Mouse (Mus musculus): Measurements from ENCODE around the gene Tgoln1. TPM values are rescaled to one million over a fixed set of nuclear protein-coding genes. Genes with fewer than 3 reads are reported as not detected.

The Tgoln1 gene
- polyA plus RNA-seq, 1 experiment, result 13.5 TPM

DNA sequence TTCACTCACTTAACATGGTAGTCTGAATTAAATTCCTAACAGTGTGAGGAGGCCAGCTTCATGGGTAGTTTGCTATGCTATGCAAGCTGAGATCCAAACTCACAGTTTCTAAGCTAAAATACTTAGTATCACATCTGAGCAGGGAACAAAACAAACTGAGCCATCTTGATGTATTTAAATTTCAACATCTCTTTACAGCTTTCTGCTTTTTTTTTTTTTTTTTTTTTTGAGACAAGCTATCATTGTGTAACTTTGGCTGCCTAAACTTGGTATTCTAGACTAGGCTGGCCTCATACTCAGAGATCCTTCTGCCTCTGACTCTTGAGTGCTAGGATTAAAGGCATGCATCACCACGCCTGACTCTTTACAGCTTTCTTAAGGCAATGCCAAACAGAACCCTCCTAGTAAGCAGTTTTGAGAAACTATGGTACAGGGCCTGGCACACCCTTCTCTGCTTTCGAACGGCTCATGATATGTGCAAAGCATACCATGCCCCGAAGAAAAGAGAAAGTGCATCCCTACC is 8.1 kb downstream of the Tgoln1 start:
- no peak overlapping the region for H3K4me3 ChIP-seq (replicated peaks; ENCODE audit: control insufficient read depth, low read depth, low read length)
- H3K4me1 ChIP-seq (ENCODE audit: control insufficient read depth, insufficient read depth, low read length), result no peaks in the 10 kb centered on the region
- TF ChIP-seq POLR2A (IDR thresholded peaks at IDR 0.05; ENCODE audit: borderline replicate concordance, control insufficient read depth, low read depth, low read length) (no peak), CTCF (IDR thresholded peaks at IDR 0.05; ENCODE audit: control insufficient read depth, insufficient read depth, low read length) (no peak)
- H3K27ac ChIP-seq (ENCODE audit: control insufficient read depth, insufficient read depth, low read depth, low read length, poor library complexity), result no peak overlapping the region
- 83% methylated on average over 4 of the region's 4 CpGs for WGBS

DNA sequence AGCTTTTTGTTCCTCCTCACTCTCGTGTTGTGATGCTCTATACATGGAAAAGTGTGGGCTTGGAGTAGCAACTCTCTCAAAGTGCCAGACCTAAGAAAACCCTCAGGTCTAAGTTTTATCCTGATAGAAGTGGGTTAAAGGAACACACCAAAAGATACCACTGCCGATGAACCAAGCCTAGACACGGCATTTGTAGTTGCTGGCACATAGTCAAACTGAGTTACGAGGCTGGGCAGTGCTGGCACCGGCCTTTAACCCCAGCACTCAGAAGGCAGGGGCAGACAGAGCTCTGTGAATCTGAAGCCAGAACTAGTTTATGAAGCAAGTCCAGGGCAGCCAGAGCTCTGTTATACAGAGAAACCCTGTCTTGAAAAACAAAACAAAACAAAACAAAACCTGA is 9.1 kb downstream of the Tgoln1 start:
- Histone ChIP-seq H3K27ac (ENCODE audit: control insufficient read depth, insufficient read depth, low read depth, low read length, poor library complexity) (no peak overlapping the region), H3K4me1 (ENCODE audit: control insufficient read depth, insufficient read depth, low read length) (no peaks in the 10 kb centered on the region), H3K4me3 (replicated peaks; ENCODE audit: control insufficient read depth, low read depth, low read length) (no peak overlapping the region)
- TF ChIP-seq CTCF (IDR thresholded peaks at IDR 0.05; ENCODE audit: control insufficient read depth, insufficient read depth, low read length), result no peak
- TF ChIP-seq POLR2A (IDR thresholded peaks at IDR 0.05; ENCODE audit: borderline replicate concordance, control insufficient read depth, low read depth, low read length), result no peak
- WGBS, result 79% methylated on average over 5 of the region's 5 CpGs

DNA sequence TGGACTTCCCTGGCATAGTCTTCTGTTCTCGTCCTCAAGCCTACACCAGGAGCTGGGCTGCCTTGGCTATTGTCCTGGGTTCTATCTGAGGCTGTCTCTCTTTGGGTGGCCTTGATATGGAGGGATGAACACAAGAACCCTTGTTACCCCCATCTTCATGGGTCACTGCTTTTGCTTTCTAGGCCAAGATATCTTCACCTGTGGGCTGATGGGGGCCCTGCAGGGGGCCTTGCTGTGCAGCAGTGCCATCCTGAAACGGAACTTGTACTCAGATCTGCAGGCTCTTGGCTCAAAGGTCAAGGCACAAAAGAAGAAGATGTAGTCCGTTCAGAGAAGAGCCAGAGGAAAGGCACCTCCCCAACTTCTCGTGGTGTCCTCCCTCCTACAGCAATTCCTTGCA is 9.7 kb downstream of the Tgoln1 start:
- Histone ChIP-seq H3K27ac (ENCODE audit: control insufficient read depth, insufficient read depth, low read depth, low read length, poor library complexity) (no peak overlapping the region), H3K4me3 (replicated peaks; ENCODE audit: control insufficient read depth, low read depth, low read length) (no peak overlapping the region), H3K4me1 (ENCODE audit: control insufficient read depth, insufficient read depth, low read length) (no peaks in the 10 kb centered on the region)
- TF ChIP-seq POLR2A (IDR thresholded peaks at IDR 0.05; ENCODE audit: borderline replicate concordance, control insufficient read depth, low read depth, low read length), result no peak
- no peak for TF ChIP-seq CTCF (IDR thresholded peaks at IDR 0.05; ENCODE audit: control insufficient read depth, insufficient read depth, low read length)
- 83% methylated on average over 4 of the region's 4 CpGs for WGBS

DNA sequence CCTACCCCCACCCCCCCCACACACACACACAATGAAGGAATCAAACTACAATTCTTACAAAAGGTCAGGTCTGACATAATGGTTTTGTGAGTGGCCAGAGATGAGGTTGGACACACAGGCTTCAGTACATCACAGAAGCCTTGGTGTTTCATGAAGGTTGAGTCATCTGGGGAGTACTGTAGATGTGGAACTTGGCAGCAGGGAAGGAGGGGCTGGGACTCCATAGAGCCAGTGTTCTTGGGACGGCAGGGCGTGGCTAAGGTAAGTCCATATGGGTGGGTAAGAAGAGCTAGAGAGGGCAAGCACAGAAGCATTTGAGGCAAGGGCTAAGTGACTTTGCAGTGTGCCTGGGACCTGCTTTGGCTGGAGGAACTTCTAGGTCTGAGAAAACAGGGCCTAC is 12.7 kb downstream of the Tgoln1 start:
- TF ChIP-seq POLR2A (IDR thresholded peaks at IDR 0.05; ENCODE audit: borderline replicate concordance, control insufficient read depth, low read depth, low read length) (no peak), CTCF (IDR thresholded peaks at IDR 0.05; ENCODE audit: control insufficient read depth, insufficient read depth, low read length) (no peak)
- Histone ChIP-seq H3K27ac (ENCODE audit: control insufficient read depth, insufficient read depth, low read depth, low read length, poor library complexity) (no peak overlapping the region), H3K4me3 (replicated peaks; ENCODE audit: control insufficient read depth, low read depth, low read length) (no peak overlapping the region), H3K4me1 (ENCODE audit: control insufficient read depth, insufficient read depth, low read length) (no peaks in the 10 kb centered on the region)
- WGBS, result 88% methylated on average over 2 of the region's 2 CpGs

DNA sequence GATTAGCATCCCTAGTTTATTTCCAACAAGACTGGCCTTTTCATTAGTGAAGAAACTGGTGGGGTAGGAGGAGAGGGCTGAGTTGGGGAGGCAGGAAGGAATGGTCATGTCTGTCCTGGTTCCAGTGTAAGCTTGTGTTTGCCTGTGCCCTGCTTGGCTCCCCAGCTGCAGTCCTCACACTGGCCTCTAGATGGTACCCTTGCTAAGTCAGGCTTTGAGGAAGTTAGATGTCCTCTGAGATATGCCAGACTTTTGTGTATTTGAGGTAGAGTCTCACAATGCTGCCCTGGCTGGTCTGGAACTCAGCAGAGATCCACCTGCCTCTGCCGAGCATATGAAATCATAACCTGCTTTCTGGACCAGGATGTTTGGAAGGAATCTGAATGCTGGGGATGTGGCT is 15.1 kb downstream of the Tgoln1 start:
- Histone ChIP-seq H3K27ac (ENCODE audit: control insufficient read depth, insufficient read depth, low read depth, low read length, poor library complexity) (no peak overlapping the region), H3K4me1 (ENCODE audit: control insufficient read depth, insufficient read depth, low read length) (peaks cover 2% of the 10 kb centered on the region), H3K4me3 (replicated peaks; ENCODE audit: control insufficient read depth, low read depth, low read length) (no peak overlapping the region)
- peak; percentile 85 for TF ChIP-seq CTCF (IDR thresholded peaks at IDR 0.05; ENCODE audit: control insufficient read depth, insufficient read depth, low read length)
- no peak for TF ChIP-seq POLR2A (IDR thresholded peaks at IDR 0.05; ENCODE audit: borderline replicate concordance, control insufficient read depth, low read depth, low read length)
- WGBS, result 0% methylated on average over 1 of the region's 1 CpGs

DNA sequence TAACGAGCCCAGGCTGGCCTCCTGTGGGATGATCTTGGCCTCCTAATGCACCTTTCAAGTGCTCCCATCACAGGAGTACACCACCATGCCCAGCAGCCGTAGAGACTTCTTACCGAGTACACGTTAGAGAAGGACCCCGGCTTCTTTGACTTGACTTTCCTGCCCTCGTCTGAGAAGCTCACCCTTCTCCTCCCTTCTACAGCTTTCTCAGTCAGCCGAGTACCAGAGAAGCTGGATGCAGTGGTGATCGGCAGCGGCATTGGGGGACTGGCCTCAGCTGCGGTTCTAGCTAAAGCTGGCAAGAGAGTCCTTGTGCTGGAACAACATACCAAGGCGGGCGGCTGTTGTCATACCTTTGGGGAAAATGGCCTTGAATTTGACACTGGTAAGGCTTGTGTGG is 16.0 kb downstream of the Tgoln1 start:
- H3K27ac ChIP-seq (ENCODE audit: control insufficient read depth, insufficient read depth, low read depth, low read length, poor library complexity), result no peak overlapping the region
- no peak overlapping the region for H3K4me3 ChIP-seq (replicated peaks; ENCODE audit: control insufficient read depth, low read depth, low read length)
- TF ChIP-seq CTCF (IDR thresholded peaks at IDR 0.05; ENCODE audit: control insufficient read depth, insufficient read depth, low read length) (no peak), POLR2A (IDR thresholded peaks at IDR 0.05; ENCODE audit: borderline replicate concordance, control insufficient read depth, low read depth, low read length) (no peak)
- H3K4me1 ChIP-seq (ENCODE audit: control insufficient read depth, insufficient read depth, low read length), result peaks cover 2% of the 10 kb centered on the region
- 91% methylated on average over 12 of the region's 12 CpGs for WGBS

DNA sequence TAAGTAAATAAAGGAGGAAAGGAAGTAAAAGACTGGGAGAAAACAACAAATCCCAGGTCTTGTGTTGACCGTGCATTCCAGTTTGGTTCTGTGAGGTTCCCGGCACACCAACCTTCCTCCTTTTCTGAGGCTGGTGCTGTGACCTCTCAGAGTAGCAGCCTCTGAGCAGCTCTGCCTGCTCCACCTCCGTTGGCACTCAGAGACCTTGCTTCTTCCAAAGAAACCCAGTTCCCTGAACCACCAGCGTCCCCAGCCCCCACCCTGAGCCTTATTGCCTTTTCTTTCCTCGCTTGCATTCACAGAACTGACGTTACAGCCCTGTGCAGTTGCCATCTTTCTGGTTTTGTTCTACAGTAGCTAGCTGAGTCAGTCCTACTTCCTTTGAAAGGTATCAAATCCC is 16.6 kb downstream of the Tgoln1 start:
- WGBS, result 85% methylated on average over 6 of the region's 6 CpGs

DNA sequence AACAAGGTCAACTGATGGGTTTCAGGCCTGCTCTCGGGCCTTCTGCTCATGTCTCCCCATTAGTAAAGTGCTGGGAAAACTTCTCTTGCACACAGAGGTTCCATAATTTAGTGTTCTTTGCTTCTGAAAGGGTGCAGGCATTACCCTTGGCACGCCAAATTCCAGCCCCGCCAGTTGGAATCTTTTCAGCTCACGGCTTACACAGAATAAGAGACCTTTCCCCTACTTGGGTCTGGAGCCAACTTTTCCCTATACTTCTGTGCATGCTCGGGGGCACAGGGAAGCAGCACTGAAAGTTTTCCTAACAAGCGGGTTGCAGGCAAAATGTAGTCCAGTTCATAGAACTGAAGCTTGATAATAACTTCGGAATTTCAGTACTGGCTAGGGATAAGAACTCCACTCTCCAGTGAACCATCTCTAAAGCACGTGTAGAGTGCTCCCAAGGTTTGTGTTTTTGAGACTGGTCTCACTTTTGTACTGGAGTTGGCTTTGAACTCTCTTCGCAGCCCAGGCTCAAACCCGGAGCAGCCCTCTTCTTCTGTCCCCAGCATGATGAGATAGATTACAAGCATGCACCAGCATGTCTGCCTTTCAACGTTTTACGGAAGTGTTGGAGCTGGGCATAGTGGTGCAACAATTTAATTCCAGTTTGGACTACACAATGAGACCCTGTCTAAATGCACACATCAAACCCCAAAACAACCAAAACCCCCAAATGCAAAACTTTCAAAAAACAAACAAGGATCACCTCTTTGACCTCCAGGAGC is 17.8 kb downstream of the Tgoln1 start:
- 38% methylated on average over 12 of the region's 12 CpGs for WGBS
- no peak for TF ChIP-seq CTCF (IDR thresholded peaks at IDR 0.05; ENCODE audit: control insufficient read depth, insufficient read depth, low read length)
- no peak for TF ChIP-seq POLR2A (IDR thresholded peaks at IDR 0.05; ENCODE audit: borderline replicate concordance, control insufficient read depth, low read depth, low read length)
- peak overlapping the region; percentile 75 for H3K4me3 ChIP-seq (replicated peaks; ENCODE audit: control insufficient read depth, low read depth, low read length)
- H3K27ac ChIP-seq (ENCODE audit: control insufficient read depth, insufficient read depth, low read depth, low read length, poor library complexity), result no peak overlapping the region
- H3K4me1 ChIP-seq (ENCODE audit: control insufficient read depth, insufficient read depth, low read length), result peaks cover 2% of the 10 kb centered on the region

More for the DNA sequence above, 16.6 kb downstream of the Tgoln1 start:
- no peak for TF ChIP-seq CTCF (IDR thresholded peaks at IDR 0.05; ENCODE audit: control insufficient read depth, insufficient read depth, low read length)
- no peak for TF ChIP-seq POLR2A (IDR thresholded peaks at IDR 0.05; ENCODE audit: borderline replicate concordance, control insufficient read depth, low read depth, low read length)
- no peak overlapping the region for H3K27ac ChIP-seq (ENCODE audit: control insufficient read depth, insufficient read depth, low read depth, low read length, poor library complexity)
- H3K4me1 ChIP-seq (ENCODE audit: control insufficient read depth, insufficient read depth, low read length), result peaks cover 2% of the 10 kb centered on the region
- H3K4me3 ChIP-seq (replicated peaks; ENCODE audit: control insufficient read depth, low read depth, low read length), result no peak overlapping the region

Data from bone marrow, adult 2 months (tissue).